Mouse (Mus musculus) G1E (cell line): ENCODE measurements at regions not wholly inside any gene's neighbourhood (a gene's known extent, or its start where the extent isn't known, plus 50 kb on each side); places are given as distances from the start of the nearest gene placed in this dataset.

Experiments
- CTCF ChIP-seq: IDR thresholded peaks from 2 replicates; pipeline ENCODE4 v1.5.1; 2012; ENCODE audit warnings: low read depth, low read length, inconsistent platforms, mixed read lengths
- GATA1 ChIP-seq: IDR thresholded peaks from 2 replicates; pipeline ENCODE4 v1.6.1; 2012; ENCODE audit warnings: borderline replicate concordance, low read length, inconsistent platforms, mixed read lengths

DNA sequence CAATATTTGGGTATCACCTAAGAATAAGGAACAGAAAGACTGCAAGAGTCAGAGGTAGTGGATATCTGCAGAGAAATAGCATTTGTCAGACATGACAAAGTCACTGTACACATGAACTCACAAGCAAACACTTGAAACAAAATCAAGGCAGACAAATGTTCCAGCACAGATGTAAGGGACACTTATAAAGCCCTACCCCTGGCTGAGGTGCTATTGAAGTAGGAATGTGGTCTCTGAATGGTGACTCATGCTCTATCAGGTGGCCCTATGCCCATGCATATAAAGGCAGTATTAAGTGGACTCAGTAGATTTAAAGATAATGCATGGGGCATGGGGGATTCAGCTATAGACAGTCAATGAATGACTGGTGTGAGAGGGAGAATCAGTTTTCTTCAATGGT, 77.2 kb upstream of the Hcrtr2 start:
- no peak for TF ChIP-seq CTCF
- TF ChIP-seq GATA1 = no peak
